Mouse (Mus musculus) mouse embryonic stem cell (cell line): ENCODE measurements at regions not wholly inside any gene's neighbourhood (a gene's known extent, or its start where the extent isn't known, plus 50 kb on each side); places are given as distances from the start of the nearest gene placed in this dataset.

Source experiments
- in situ Hi-C, 2 experiments: fragments of 300-500 bp; cut with MboI; formaldehyde crosslinking; loops; 1 replicate in 1 of 2; 3 replicates in 1 of 2; pipeline ENCODE4 v1.14.3; 2019 to 2020; ENCODE audit warnings: low sequenced_read_pairs in 2 of 2, low pct_unique_long_range_greater_than_20kb in 1 of 2, mixed read lengths in 1 of 2; ENCODE audit not compliant: unreplicated experiment in 1 of 2

- in situ Hi-C loops, result no loop called here
Measured at GRCm38 (mm10) chr16:86034772-86035171, 133.1 kb upstream of the Adamts5 start.

DNA sequence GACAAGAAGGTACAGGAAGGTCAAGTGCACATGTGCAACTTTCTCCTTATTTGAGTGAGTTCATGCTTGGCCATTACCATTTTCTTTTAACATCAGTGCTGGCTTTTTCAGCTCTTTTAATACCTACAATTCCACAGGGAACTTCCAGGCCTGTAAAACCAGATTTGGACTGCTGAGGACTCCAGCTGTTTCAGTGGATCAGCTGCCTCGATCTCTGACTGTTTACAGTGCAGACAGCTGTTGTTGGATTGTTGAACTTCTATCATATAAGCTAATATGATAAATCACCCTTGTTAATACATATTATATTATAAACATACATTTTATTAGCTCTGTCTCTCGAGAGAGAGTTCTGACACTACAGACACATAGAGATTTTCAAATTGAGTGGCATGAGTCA, 126.1 kb upstream of the Adamts5 start:
- in situ Hi-C loops, result no loop called here

DNA sequence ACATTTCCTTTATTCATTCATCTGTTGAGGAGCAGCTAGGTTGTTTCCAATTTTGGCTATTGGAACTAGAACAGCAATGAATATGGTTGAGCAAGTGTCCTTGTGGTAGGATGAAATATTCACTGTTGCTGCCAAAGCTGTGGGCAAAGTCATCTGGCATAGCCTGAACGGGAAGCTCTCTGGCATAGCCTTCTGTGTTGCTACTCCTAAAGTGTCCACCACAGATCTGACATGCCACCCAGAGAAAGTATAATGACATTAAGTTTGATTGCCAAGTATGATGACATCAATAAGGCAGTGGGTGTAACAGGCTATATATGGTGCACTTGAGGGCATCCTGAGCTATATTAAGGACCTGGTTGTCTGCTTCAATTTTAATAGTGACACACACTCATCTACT, 113.7 kb upstream of the Adamts5 start:
- in situ Hi-C loops, result no loop called here

- in situ Hi-C loops, result no loop called here
Measured at GRCm38 (mm10) chr16:86011051-86011450, 109.4 kb upstream of the Adamts5 start.

DNA sequence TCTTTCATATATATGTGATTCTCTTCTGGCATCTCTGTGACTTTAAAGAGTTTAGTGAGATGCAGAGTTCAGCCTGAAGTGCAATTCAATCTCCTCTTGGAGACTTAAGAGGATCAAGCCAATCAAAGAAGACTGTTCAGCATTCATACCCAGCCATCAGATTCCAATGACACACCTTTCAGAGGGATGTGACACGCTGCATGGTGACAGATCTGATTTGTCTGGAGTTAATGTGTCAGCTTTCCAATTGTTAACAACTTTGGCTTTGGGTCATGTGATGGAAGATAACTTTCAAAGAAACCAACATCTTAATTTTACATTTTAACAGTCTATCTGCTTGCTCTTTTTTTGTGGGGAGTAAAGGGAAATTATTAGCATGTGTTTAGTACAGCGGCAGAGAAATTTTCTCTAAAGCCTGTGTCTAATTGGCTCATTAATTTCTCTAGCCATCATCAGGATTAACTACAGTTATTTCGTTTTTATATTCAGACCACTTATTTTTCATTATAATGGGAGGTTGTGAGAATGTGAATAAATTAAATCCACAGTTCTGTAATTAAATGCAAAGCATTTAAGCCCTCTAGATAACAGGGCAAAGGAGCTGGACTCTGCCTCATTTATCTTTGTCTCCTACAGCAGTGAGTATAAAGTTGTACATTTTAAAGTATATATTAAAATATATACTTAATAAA, 108.2 kb upstream of the Adamts5 start:
- in situ Hi-C loops, result no loop called here

DNA sequence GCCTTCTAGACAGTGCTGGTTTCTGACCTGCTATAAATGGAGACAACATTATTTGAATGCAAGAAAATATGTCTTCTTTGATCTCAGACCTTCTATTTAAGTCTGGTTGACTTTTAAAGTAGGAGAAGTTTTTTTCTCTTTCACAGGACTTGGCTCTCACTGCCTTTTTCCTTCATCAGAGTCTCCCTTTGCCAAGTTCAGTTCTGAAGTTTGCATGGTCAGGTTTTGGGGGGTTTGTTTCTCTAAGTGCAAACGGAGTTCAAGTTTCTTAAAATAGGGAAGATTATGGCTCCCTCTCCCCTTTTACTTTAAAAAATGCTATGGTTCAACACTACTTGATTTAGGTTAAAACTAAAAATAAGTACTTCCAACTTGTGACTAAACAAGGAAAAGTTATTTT, 106.2 kb upstream of the Adamts5 start:
- in situ Hi-C loops, result no loop called here

GRCm38 (mm10) chr16:86000846-86001245, 99.2 kb upstream of the Adamts5 start:
- in situ Hi-C loops, result no loop called here

- in situ Hi-C loops, result no loop called here
Measured at GRCm38 (mm10) chr16:85985841-85986240, 84.2 kb upstream of the Adamts5 start.

DNA sequence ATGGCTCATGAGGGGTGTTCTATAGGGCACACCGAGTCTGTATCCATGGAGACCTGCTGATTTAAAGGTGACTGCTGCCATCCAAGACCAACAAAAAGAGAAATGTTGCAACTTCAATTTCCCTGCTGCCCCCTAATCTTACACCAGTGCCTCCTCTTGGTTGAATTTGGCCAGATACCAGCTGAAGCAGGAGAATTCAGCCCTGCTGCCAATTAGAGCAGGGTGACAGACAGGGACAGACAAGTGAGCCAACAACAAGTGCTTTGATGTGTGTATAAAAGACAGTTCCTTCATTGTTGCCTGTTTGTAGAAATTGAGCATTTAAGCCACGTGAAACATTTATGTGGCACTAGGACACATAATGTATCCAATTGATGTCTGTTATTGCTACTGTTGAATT, 75.5 kb upstream of the Adamts5 start:
- in situ Hi-C loops, result no loop called here

- in situ Hi-C loops, result no loop called here
Measured at GRCm38 (mm10) chr16:85966892-85967444, 65.3 kb upstream of the Adamts5 start.

DNA sequence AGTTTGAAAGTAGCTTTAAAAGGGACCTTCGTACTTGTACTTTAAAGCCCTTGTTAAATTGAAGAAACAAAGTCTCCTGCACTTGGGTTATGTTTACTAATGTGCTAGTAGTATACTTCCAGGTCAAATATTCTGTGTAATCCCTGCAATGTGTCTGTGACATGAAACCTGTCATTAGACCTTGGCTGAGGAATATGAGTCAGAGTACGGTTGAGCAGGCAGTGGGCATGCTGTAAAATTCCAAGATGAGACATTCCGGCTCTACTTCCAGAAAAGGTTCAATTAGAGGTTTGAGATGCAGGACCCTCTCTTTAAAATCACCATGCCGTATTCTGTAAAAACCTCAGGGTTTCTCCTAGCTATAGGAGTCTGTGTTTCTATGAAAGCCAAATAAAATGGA, 64.6 kb upstream of the Adamts5 start:
- in situ Hi-C loops, result no loop called here

DNA sequence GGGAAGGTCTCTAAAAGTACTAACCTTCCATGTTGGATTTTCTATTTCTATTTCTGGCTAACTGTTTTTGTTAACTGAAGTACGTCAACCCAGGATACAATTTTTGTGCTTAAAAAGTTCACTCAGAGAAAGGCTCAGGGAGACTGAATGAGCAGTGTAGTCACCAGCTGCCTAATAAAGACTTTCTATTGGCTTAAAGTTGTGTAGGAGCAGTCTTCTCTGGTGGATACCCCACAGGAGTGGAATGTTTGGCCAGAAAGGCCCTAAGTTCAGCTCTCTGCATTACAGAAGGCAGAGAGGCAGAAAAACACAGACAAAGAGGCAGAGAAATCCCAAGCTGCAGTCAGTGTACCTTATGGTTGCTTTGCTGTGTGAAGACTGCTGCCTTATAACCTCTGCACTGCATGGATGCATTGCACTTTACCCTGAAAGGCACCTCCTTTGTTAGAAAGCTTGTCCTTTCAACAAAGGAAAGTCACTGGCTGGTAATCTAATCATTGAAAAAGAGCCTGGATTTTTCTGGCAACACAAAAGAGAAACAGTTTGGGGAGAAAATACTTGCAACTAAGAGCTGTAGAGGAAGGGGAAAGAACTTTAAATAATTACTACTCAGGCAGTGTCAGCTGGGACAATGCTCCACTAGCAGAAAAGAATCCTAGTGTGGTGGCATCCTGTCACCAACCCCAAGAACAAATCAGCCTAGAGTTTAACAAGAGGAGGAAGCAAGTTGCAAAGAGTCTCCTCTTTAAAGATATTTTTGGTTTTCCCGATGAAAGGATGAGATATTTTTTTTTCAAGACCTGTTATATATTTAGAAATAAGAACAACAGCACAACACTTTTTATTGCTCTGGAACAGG, 63.0 kb upstream of the Adamts5 start:
- in situ Hi-C loops, result no loop called here

DNA sequence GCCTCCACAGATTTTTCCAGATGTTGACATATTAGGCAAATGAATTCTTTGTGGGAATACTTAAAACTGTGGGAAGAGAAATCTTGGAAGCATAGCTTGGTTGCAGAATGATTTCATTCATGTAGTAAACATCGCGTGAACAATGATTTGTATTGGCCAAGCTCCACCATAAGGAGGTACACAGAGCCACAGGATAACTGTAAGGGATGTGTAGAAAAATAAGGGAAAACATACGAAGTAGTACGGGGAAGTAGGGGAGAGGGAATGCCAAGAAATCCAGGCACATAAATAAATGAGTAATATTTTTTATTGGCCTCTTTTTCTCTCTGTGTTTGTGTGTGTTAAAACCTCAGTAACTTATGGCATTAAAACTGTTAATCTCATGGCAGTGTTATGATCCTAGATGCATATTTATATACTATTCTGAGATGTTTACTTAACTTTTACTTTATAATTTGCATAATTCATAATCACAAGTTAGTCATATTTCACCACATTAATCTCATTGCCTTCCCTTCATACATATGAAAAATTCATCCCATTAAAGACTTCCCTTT, 54.5 kb upstream of the Adamts5 start:
- in situ Hi-C loops, result no loop called here

DNA sequence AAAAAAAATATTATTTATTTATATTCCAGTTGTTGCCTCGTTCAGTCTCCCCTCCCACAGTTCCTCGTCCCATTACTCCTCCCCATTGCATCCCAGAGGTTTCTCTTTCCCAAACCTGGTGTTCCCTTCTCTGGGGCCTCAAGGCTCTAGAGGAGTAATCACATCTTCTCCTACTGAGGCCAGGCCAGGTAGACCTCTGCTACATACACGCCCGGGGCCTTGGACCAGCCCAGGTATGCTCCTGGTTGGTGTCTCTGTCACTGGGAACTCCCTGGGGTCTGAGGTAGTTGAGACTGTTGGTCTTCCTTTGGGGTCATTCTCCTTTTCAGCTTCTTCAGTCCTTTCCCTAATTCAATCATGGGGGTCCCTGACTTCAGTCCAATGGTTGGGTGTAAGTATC, 50.0 kb upstream of the Adamts5 start:
- in situ Hi-C loops, result no loop called here
